Mouse (Mus musculus): ENCODE data around the gene R3hdm2.

Gene R3hdm2

GRCm38 (mm10) chr10:127544375-127544774 lies 164.2 kb downstream of the R3hdm2 start:
- no peak for DNase-seq (ENCODE audit: low spot score)

GRCm38 (mm10) chr10:127546505-127546904 lies 166.4 kb downstream of the R3hdm2 start:
- DNase-seq (ENCODE audit: low spot score) = no peak

- no peak for DNase-seq (ENCODE audit: low spot score)
Observed at GRCm38 (mm10) chr10:127548236-127548635, 168.1 kb downstream of the R3hdm2 start.
